Mouse (Mus musculus): ENCODE results near the gene Mepe.

Gene Mepe

DNA sequence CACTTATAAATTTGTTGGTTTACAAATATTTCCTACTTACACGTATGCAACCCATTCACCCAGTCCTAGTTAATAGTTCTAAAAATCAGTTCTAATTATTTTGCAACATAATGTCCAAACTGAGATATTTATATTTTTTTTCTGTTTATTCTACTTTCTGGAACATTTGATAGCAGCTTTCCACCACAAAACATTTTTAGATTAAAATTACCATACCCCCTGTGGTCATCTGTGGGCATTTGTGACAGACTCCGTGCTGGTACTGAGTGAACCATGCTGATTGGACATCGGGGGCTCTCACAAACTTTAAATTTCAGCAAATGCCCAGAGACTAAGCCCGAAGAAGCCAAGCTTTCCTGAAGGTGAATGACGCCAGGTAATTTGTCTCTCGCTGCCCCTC, at the start of gene Mepe:
Mepe (plus strand) TSS at position 301 of the 400 bp plus-strand sequence.
- no peak for DNase-seq (ENCODE audit: low read depth, low spot score)

GRCm38 (mm10) chr5:104294201-104294600, 30.9 kb upstream of the Mepe start:
- DNase-seq (ENCODE audit: low read depth, low spot score), result no peak

DNA sequence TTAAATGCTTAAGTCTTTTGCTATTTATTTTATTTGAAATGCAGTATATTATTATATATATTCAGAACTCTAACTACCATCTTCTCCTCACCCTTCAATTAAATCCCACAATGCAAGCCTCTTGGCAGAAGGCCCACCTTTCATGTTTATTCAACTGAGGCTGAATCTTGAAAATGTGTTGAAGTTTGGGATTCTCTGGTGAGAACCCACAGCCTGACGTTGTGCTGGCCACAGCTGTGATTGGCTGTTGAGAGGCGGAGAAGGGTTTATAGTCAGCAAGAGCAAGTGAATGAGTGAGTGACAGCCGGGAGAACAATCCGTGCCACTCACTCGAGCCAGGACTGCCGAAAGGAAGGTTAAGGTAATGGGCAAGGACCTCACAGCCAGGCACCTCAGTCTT, 26.1 kb upstream of the Mepe start, which contains the start of gene Ibsp:
Ibsp (plus strand) TSS at position 178 of the 400 bp plus-strand sequence.
- no peak for DNase-seq (ENCODE audit: low read depth, low spot score)

DNA sequence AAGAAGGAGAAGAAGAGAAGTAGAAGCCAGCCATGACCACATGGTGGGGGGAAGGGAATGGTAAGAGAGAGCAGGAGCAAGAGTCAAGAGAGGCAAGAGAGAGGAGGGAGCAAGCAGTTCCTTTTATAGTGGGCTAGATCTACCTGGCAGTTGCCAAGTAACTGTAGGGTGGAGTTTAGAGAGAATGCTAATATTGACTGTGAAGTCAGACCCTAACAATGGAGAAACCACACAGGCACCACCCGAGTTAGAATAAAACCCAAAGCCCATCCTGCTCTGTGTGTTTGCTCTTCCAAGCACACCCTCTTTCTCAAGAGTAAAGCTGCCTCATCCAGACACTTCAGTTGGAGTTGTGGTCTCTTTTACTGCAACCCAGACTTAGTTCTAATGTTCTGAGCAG, 11.1 kb upstream of the Mepe start:
- no peak for DNase-seq (ENCODE audit: low read depth, low spot score)

DNA sequence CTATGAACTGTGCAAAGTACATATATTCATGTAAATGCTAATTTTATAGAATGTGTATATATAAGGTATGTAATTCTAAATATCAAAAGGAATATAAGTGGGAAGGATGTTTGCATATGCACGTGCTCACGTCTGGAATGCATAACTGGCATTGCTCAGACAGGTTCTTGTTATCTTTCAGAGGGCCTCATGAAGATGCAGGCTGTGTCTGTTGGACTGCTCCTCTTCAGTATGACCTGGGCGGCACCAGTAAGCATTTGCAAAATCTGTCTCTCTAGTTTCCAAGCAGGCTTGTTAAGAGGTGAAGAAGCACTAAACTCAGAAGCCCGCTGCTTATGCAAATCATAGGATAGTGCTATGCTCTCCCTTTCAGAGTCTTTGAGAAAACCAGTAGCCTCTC, 1.8 kb downstream of the Mepe start:
- no peak for DNase-seq (ENCODE audit: low read depth, low spot score)

GRCm38 (mm10) chr5:104327389-104327788, 2.3 kb downstream of the Mepe start:
- no peak for DNase-seq (ENCODE audit: low read depth, low spot score)

- no peak for DNase-seq (ENCODE audit: low read depth, low spot score)
Observed at GRCm38 (mm10) chr5:104327876-104328275, 2.7 kb downstream of the Mepe start.

- no peak for DNase-seq (ENCODE audit: low read depth, low spot score)
Observed at GRCm38 (mm10) chr5:104328317-104328850, 3.3 kb downstream of the Mepe start.

- no peak for DNase-seq (ENCODE audit: low read depth, low spot score)
Observed at GRCm38 (mm10) chr5:104329381-104329780, 4.3 kb downstream of the Mepe start.

DNA sequence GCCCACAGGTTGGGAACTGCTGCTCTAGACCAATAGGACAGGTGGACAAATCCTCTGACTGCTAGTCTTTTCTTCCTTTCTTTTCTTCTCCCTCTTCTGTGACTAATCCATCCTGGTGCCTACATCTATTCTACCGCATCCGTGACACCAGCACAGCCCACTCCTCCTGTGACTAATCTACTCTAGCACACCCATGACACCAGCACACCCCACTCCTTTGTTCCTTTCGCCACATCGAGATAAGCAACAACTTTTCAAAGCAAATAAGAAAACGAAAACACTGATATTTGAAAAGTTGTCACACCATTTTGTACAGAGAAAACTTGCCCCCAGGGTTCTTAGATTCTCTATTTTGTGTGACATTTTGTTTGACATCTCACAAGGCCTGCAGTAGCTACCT, 5.0 kb downstream of the Mepe start:
- DNase-seq (ENCODE audit: low read depth, low spot score), result no peak

GRCm38 (mm10) chr5:104332296-104332695, 7.2 kb downstream of the Mepe start:
- no peak for DNase-seq (ENCODE audit: low read depth, low spot score)

- no peak for DNase-seq (ENCODE audit: low read depth, low spot score)
Observed at GRCm38 (mm10) chr5:104333231-104333640, 8.1 kb downstream of the Mepe start.

- DNase-seq (ENCODE audit: low read depth, low spot score), result no peak
Observed at GRCm38 (mm10) chr5:104333643-104334042, 8.5 kb downstream of the Mepe start.

DNA sequence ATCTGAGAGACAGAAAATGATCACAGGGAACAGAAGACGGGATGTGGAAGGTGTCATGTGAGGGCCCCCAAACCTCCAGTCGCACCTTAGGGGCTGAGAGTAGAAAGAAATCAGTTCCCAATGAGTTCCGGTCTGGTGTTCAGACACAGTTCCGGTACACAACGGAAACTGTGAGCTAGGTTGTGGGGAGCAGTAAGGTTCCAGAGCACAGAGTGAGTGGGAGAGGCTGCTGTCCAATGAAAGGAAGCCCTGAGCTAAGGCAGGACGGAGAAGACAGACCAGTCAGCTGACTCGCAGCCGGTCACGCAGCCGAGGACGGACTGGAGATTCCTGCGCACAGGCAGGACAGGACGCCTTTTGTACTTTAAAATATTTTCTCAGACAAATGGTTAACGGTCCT, 9.4 kb downstream of the Mepe start:
- no peak for DNase-seq (ENCODE audit: low read depth, low spot score)

GRCm38 (mm10) chr5:104335962-104336361, 10.8 kb downstream of the Mepe start:
- no peak for DNase-seq (ENCODE audit: low read depth, low spot score)

DNA sequence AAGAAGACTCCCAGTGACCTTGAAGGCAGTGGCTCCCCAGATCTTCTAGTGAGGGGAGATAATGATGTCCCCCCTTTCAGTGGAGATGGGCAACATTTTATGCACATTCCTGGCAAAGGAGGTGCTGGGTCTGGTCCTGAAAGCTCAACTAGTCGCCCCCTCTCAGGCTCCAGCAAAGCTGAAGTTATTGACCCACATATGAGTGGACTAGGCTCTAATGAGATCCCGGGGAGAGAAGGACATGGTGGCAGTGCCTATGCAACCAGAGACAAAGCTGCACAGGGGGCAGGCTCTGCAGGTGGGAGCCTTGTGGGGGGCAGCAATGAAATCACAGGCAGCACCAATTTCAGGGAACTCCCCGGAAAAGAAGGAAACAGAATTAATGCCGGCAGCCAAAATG, 12.4 kb downstream of the Mepe start:
- no peak for DNase-seq (ENCODE audit: low read depth, low spot score)

GRCm38 (mm10) chr5:104339009-104339408, 13.9 kb downstream of the Mepe start:
- no peak for DNase-seq (ENCODE audit: low read depth, low spot score)

DNA sequence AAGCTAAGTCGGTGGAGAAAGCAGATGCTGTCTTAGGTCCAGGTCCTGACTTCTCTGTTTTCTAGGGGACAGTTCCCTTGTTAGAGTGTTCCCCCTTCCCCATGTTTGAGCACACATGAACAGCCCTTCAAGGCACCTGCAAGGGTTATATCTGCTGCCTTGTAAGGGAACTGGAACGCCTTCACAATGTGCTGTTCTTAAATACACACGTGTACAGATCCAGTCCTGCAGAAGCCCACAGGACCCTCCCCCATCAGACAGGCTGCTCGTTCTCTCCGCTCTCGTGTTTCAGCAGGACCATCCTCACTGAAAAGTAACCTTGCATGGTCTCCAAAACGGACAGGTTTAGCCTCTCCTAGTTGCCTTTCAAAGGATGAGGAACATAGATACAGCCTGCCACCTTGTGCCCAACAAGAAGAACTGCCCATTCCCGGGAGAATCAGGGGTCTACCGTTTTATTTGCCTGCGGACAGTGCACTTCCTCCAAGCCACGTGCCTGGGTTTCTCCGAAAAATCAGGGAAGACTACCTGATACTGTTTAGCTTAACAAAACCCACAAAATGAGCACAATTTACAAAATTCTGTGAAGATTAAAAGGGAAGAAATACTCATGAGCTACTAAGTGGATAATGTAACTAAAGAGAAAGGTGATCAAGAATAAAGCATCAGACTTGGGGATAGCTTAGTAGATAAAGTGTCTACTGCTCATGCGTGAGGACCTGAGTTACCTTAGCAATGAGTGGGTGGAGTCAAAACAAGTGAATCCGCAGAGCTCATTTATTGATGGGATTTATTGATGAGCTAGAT, 14.8 kb downstream of the Mepe start:
- DNase-seq (ENCODE audit: low read depth, low spot score), result no peak

- DNase-seq (ENCODE audit: low read depth, low spot score), result no peak
Observed at GRCm38 (mm10) chr5:104340513-104340829, 15.3 kb downstream of the Mepe start.

DNA sequence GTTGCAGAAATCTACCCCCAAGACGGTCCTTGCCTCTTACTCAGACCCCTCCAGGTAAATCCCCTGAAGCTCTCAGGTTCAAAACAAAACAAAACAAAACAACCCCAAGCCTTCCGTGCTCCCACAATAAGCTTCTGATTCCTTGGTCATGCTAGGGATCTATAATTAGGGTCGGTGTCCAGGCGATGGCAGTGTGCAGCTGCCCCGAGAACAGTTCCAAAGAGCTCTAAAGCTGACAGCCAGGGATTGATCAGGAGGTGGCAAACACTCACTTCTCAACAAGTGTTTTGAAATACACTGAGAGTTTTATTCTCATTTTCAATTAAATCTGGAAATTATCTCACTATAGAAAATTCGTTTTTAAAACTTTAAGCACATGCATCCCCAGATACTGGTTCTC, 17.8 kb downstream of the Mepe start:
- DNase-seq (ENCODE audit: low read depth, low spot score), result no peak

- no peak for DNase-seq (ENCODE audit: low read depth, low spot score)
Observed at GRCm38 (mm10) chr5:104344526-104345240, 19.6 kb downstream of the Mepe start.

DNA sequence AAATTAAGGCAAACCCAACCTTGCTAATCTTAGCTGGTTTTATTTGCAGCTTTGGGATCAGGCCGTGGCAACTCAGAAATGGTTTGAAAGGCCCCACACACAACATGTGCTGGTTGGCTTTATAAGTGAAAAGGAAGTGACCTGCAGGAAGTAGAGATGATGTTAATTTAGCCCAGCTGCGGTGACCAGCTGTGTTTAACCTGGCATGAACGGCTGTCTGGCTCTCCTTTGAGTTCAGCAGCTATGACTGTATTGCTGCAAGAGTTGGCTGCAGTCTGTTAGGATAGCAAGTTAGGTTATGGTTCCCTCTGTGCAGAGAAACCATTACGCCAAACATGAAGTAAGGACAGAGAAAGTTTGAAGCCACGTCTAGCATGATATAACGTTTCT, 20.1 kb downstream of the Mepe start:
- DNase-seq (ENCODE audit: low read depth, low spot score), result no peak

DNA sequence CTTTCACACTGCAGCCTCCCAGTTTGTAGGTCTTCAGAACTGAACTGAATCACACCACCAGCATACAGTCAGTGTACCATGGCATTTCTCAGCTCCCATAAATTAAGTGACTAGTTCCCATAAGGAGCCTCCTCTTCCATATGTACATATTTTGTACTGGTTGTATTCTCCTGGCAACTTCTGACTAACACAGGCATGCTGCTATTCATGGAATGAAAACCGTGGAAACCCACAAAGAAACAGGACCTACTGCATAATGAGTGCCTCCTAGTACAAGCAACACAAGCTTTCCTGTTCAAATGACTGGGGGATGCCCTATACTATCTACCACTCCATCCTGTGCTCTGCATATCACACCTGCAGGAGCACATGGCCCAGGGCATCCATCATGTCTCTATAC, 25.9 kb downstream of the Mepe start:
- DNase-seq (ENCODE audit: low read depth, low spot score), result no peak

All from c-Kit-negative CD71-positive TER-119-positive erythroid progenitor cells, embryonic 14.5 days (primary cell).